Mouse (Mus musculus) testis, adult 2 months (tissue): Measurements from ENCODE around the gene March1.

Experiments used
- CTCF ChIP-seq: fragments of 200-500 bp; IDR thresholded peaks from 2 replicates; pipeline ENCODE4 v1.5.1; 2012; ENCODE audit warnings: low read depth, mild to moderate bottlenecking, inconsistent platforms, low read length, moderate library complexity; ENCODE audit not compliant: control insufficient read depth, insufficient read depth, insufficient replicate concordance
- POLR2A ChIP-seq: fragments of 200-500 bp; IDR thresholded peaks from 2 replicates; pipeline ENCODE4 v1.6.1; 2012; ENCODE audit warnings: low read depth, mild to moderate bottlenecking, inconsistent platforms, low read length, moderate library complexity; ENCODE audit not compliant: control insufficient read depth

- TF ChIP-seq CTCF = no peak
- no peak for TF ChIP-seq POLR2A
These were observed 563.6 kb downstream of the March1 start for GRCm38 (mm10) chr8:66181265-66181664.
